Comparison of ENCODE assay signal across 8 mouse cellular contexts in genomic region chr6:125146148-125146547, GRCm38 (mm10). TPM values are rescaled to one million over a fixed set of nuclear protein-coding genes. Genes with fewer than 3 reads are reported as not detected.
DNase-seq lines count a peak whose midpoint lies in the region; ATAC-seq and TF ChIP-seq lines count a peak whose summit lies in the region.

No protein-coding gene starts in this region.

- TF ChIP-seq CTCF in liver, postnatal 0 days (IDR thresholded peaks at IDR 0.05; ENCODE audit: low read depth): no peak

- peaks cover 57% of the 10 kb centered on the region for H3K4me1 ChIP-seq in heart, embryonic 15.5 days (replicated peaks)
- H3K4me1 ChIP-seq in ES-E14 (ENCODE audit: control insufficient read depth in 2 of 2, insufficient read depth in 2 of 2, low read length in 2 of 2, poor library complexity in 1 of 2): peaks cover 4 to 20% of the 10 kb centered on the region in 2 experiments; a peak in 2 of 4 replicates
- H3K4me1 ChIP-seq in forebrain, embryonic 16.5 days (replicated peaks; ENCODE audit: control insufficient read depth, insufficient read depth, low read length): peaks cover 37% of the 10 kb centered on the region
- peaks cover 31% of the 10 kb centered on the region for H3K4me1 ChIP-seq in liver, postnatal 0 days (ENCODE audit: insufficient read depth)

- in situ Hi-C loops in ES-E14 (cut with MboI; ENCODE audit: low sequenced_read_pairs in 2 of 2, unreplicated experiment in 2 of 2): no loop called here

- H3K4me3 ChIP-seq in heart, embryonic 15.5 days: peak overlapping the region; percentile 74
- peak overlapping the region; percentile 10 to 83; a peak in 2 of 4 replicates for H3K4me3 ChIP-seq in ES-E14 (ENCODE audit: insufficient read depth in 1 of 2, low read depth in 1 of 2, low read length in 2 of 2, poor library complexity in 1 of 2, severe bottlenecking in 1 of 2)
- H3K4me3 ChIP-seq in forebrain, embryonic 16.5 days (replicated peaks; ENCODE audit: low read length): peak overlapping the region; percentile 85
- H3K4me3 ChIP-seq in liver, postnatal 0 days (ENCODE audit: low read depth, low read length): peak overlapping the region; percentile 92

- ATAC-seq in heart, embryonic 15.5 days (replicated peaks; ENCODE audit: insufficient number of reproducible peaks, insufficient read depth, low FRiP score, low read depth): no peak
- ATAC-seq in forebrain, embryonic 16.5 days: no peak
- ATAC-seq in liver, postnatal 0 days: no peak
- no peak for ATAC-seq in granulocyte monocyte progenitor cell, adult 5-6 weeks (replicated peaks; ENCODE audit: poor library complexity, severe bottlenecking)

- H3K9me3 ChIP-seq in heart, embryonic 15.5 days (replicated peaks): no peaks in the 10 kb centered on the region
- no peaks in the 10 kb centered on the region for H3K9me3 ChIP-seq in ES-E14 (ENCODE audit: control insufficient read depth, insufficient read depth, low read depth, low read length)
- H3K9me3 ChIP-seq in forebrain, embryonic 16.5 days (ENCODE audit: control insufficient read depth, low read length): no peaks in the 10 kb centered on the region
- no peaks in the 10 kb centered on the region for H3K9me3 ChIP-seq in liver, postnatal 0 days (ENCODE audit: low read length)

- DNase-seq in heart, adult 9 months (ENCODE audit: low spot score in 2 of 2): no peak
- DNase-seq in ES-E14 (ENCODE audit: low read depth, low spot score): no peak
- no peak for DNase-seq in liver, postnatal 0 days
- no peak for DNase-seq in urinary bladder, postnatal 10 days (ENCODE audit: low spot score)
- no peak for DNase-seq in thymus, adult 18-20 months

- H3K27me3 ChIP-seq in heart, embryonic 15.5 days: no peaks in the 10 kb centered on the region
- no peaks in the 10 kb centered on the region for H3K27me3 ChIP-seq in forebrain, embryonic 16.5 days (replicated peaks; ENCODE audit: control insufficient read depth, insufficient read depth, low read length)
- H3K27me3 ChIP-seq in liver, postnatal 0 days (ENCODE audit: insufficient read depth, low read length): no peaks in the 10 kb centered on the region

- TF ChIP-seq EP300 in liver, postnatal 0 days (IDR thresholded peaks at IDR 0.05; ENCODE audit: low read depth): no peak

- peak overlapping the region; percentile 81 for H3K9ac ChIP-seq in heart, embryonic 15.5 days
- H3K9ac ChIP-seq in ES-E14 (ENCODE audit: insufficient read depth, low read depth, low read length, poor library complexity, severe bottlenecking): no peak overlapping the region
- H3K9ac ChIP-seq in forebrain, embryonic 16.5 days (replicated peaks; ENCODE audit: low read depth, low read length): peak overlapping the region; percentile 93
- H3K9ac ChIP-seq in liver, postnatal 0 days (replicated peaks): peak overlapping the region; percentile 92

- H3K4me2 ChIP-seq in heart, embryonic 15.5 days: peak overlapping the region; percentile 75
- H3K4me2 ChIP-seq in forebrain, embryonic 16.5 days (ENCODE audit: low read length): peak overlapping the region; percentile 95
- peak overlapping the region; percentile 98 for H3K4me2 ChIP-seq in liver, postnatal 0 days (ENCODE audit: low read depth, low read length)

- WGBS in heart, embryonic 15.5 days: 42% methylated on average over 7 of the region's 7 CpGs
- 40% methylated on average over 7 of the region's 7 CpGs for WGBS in forebrain, embryonic 16.5 days
- 57% methylated on average over 7 of the region's 7 CpGs for WGBS in liver, postnatal 0 days (ENCODE audit: insufficient replicate concordance)

- H3K27ac ChIP-seq in heart, embryonic 15.5 days: peak overlapping the region; percentile 95
- H3K27ac ChIP-seq in ES-E14 (ENCODE audit: insufficient read depth, low read depth, low read length, poor library complexity, severe bottlenecking): no peak overlapping the region
- H3K27ac ChIP-seq in forebrain, embryonic 16.5 days (ENCODE audit: low read length): no peak overlapping the region
- no peak overlapping the region for H3K27ac ChIP-seq in liver, postnatal 0 days (ENCODE audit: low read depth)

- peaks cover 20% of the 10 kb centered on the region for H3K36me3 ChIP-seq in heart, embryonic 15.5 days
- peaks cover 24% of the 10 kb centered on the region for H3K36me3 ChIP-seq in ES-E14 (ENCODE audit: control insufficient read depth, insufficient read depth, low read length, poor library complexity, severe bottlenecking)
- peaks cover 9% of the 10 kb centered on the region for H3K36me3 ChIP-seq in forebrain, embryonic 16.5 days (ENCODE audit: control insufficient read depth, insufficient read depth)
- peaks cover 20% of the 10 kb centered on the region for H3K36me3 ChIP-seq in liver, postnatal 0 days (replicated peaks; ENCODE audit: insufficient read depth, low read length)

TF ChIP-seq in ES-E14, 5 proteins besides CTCF, POLR2A, EP300 and RAD21:
- TF ChIP-seq CHD2 (IDR thresholded peaks at IDR 0.05; ENCODE audit: low read depth, low read length): no peak
- no peak for TF ChIP-seq HCFC1 (IDR thresholded peaks at IDR 0.05; ENCODE audit: borderline replicate concordance, insufficient read depth, low read length)
- no peak for TF ChIP-seq ZNF384 (IDR thresholded peaks at IDR 0.05; ENCODE audit: low read depth, low read length)
- no peak for TF ChIP-seq ZC3H11A (IDR thresholded peaks at IDR 0.05; ENCODE audit: borderline replicate concordance, low read depth, low read length)
- TF ChIP-seq MAFK (IDR thresholded peaks at IDR 0.05; ENCODE audit: insufficient read depth, low read depth, low read length): no peak

RNA-seq across cellular contexts. Expression of gene Iffo1, which starts 1.1 kb away (rescaled TPM):
- 9.7 and 13.4 TPM in 2 replicates for polyA plus RNA-seq in heart, embryonic 15.5 days (2015; fragmentation: Nextera tagmentation; extraction: Ambion mirVana)
- total RNA-seq in ES-E14 (2012; rRNA removed): 15.1 and 16.5 TPM in 2 replicates
- polyA plus RNA-seq in forebrain, embryonic 16.5 days (2015; fragmentation: Nextera tagmentation; extraction: Ambion mirVana): 17.3 and 19.3 TPM in 2 replicates
- 4.2 and 4.8 TPM in 2 replicates for polyA plus RNA-seq in liver, postnatal 0 days (2015; fragmentation: Nextera tagmentation; extraction: Ambion mirVana)
- 26.4 and 37.4 TPM in 2 replicates for total RNA-seq in granulocyte monocyte progenitor cell, adult 5-6 weeks (2014; fragmentation: Nextera tagmentation)
- 11.8 and 14.0 TPM in 2 replicates for total RNA-seq in granulocyte monocyte progenitor cell, adult 5-6 weeks (2017)

RNA-seq across cellular contexts. Expression of gene Nop2, which starts 14.4 kb away (rescaled TPM):
- polyA plus RNA-seq in heart, embryonic 15.5 days (2015; fragmentation: Nextera tagmentation; extraction: Ambion mirVana): 35.0 and 43.6 TPM in 2 replicates
- total RNA-seq in ES-E14 (2012; rRNA removed): 159 and 174 TPM in 2 replicates
- 54.4 and 55.3 TPM in 2 replicates for polyA plus RNA-seq in forebrain, embryonic 16.5 days (2015; fragmentation: Nextera tagmentation; extraction: Ambion mirVana)
- 23.2 and 24.8 TPM in 2 replicates for polyA plus RNA-seq in liver, postnatal 0 days (2015; fragmentation: Nextera tagmentation; extraction: Ambion mirVana)
- total RNA-seq in granulocyte monocyte progenitor cell, adult 5-6 weeks (2014; fragmentation: Nextera tagmentation): 65.6 and 82.8 TPM in 2 replicates
- 79.2 and 82.4 TPM in 2 replicates for total RNA-seq in granulocyte monocyte progenitor cell, adult 5-6 weeks (2017)

RNA-seq across cellular contexts. Expression of gene Gapdh, which starts 20.1 kb away (rescaled TPM):
- polyA plus RNA-seq in heart, embryonic 15.5 days (2015; fragmentation: Nextera tagmentation; extraction: Ambion mirVana): 3,777 and 4,210 TPM in 2 replicates
- total RNA-seq in ES-E14 (2012; rRNA removed): 2,407 and 2,462 TPM in 2 replicates
- 1,297 and 1,346 TPM in 2 replicates for polyA plus RNA-seq in forebrain, embryonic 16.5 days (2015; fragmentation: Nextera tagmentation; extraction: Ambion mirVana)
- polyA plus RNA-seq in liver, postnatal 0 days (2015; fragmentation: Nextera tagmentation; extraction: Ambion mirVana): 1,355 and 1,565 TPM in 2 replicates
- total RNA-seq in granulocyte monocyte progenitor cell, adult 5-6 weeks (2014; fragmentation: Nextera tagmentation): 2,842 and 3,031 TPM in 2 replicates
- 1,694 and 2,022 TPM in 2 replicates for total RNA-seq in granulocyte monocyte progenitor cell, adult 5-6 weeks (2017)

RNA-seq across cellular contexts. Expression of gene Ncapd2, which starts 45.4 kb away (rescaled TPM):
- polyA plus RNA-seq in heart, embryonic 15.5 days (2015; fragmentation: Nextera tagmentation; extraction: Ambion mirVana): 66.1 and 93.1 TPM in 2 replicates
- 159 and 187 TPM in 2 replicates for total RNA-seq in ES-E14 (2012; rRNA removed)
- polyA plus RNA-seq in forebrain, embryonic 16.5 days (2015; fragmentation: Nextera tagmentation; extraction: Ambion mirVana): 91.4 and 91.6 TPM in 2 replicates
- polyA plus RNA-seq in liver, postnatal 0 days (2015; fragmentation: Nextera tagmentation; extraction: Ambion mirVana): 33.5 and 39.1 TPM in 2 replicates
- total RNA-seq in granulocyte monocyte progenitor cell, adult 5-6 weeks (2014; fragmentation: Nextera tagmentation): 242 and 263 TPM in 2 replicates
- total RNA-seq in granulocyte monocyte progenitor cell, adult 5-6 weeks (2017): 242 and 288 TPM in 2 replicates

RNA-seq across cellular contexts. Expression of gene Mrpl51, which starts 45.5 kb away (rescaled TPM):
- 233 and 272 TPM in 2 replicates for polyA plus RNA-seq in heart, embryonic 15.5 days (2015; fragmentation: Nextera tagmentation; extraction: Ambion mirVana)
- total RNA-seq in ES-E14 (2012; rRNA removed): 155 and 184 TPM in 2 replicates
- polyA plus RNA-seq in forebrain, embryonic 16.5 days (2015; fragmentation: Nextera tagmentation; extraction: Ambion mirVana): 137 and 140 TPM in 2 replicates
- polyA plus RNA-seq in liver, postnatal 0 days (2015; fragmentation: Nextera tagmentation; extraction: Ambion mirVana): 210 and 215 TPM in 2 replicates
- total RNA-seq in granulocyte monocyte progenitor cell, adult 5-6 weeks (2014; fragmentation: Nextera tagmentation): 117 and 197 TPM in 2 replicates
- total RNA-seq in granulocyte monocyte progenitor cell, adult 5-6 weeks (2017): 121 and 155 TPM in 2 replicates
